Mouse (Mus musculus) MEL (cell line): ENCODE measurements around the gene Plin4. TPM values are rescaled to one million over a fixed set of nuclear protein-coding genes. Genes with fewer than 3 reads are reported as not detected.

Experiments
- DNase-seq: peaks from one replicate; pipeline ENCODE4 v3.0.0; 2011; ENCODE audit warnings: low read depth, low spot score
- H3K27ac ChIP-seq: 2 replicates; pipeline ENCODE4 v1.5.1; 2012; ENCODE audit warnings: low read depth, mild to moderate bottlenecking, control low read depth, low read length, moderate library complexity; ENCODE audit not compliant: control insufficient read depth
- H3K27me3 ChIP-seq, 2 experiments: fragments of 150-350 bp in 1 of 2; sonication (generic) in 1 of 2; 2 replicates each; pipeline ENCODE4 v1.6.1; 2012; ENCODE audit warnings: low read length in 2 of 2, mild to moderate bottlenecking in 2 of 2, improper control_type of control experiment in 1 of 2, moderate library complexity in 1 of 2; ENCODE audit not compliant: insufficient read depth in 2 of 2, control insufficient read depth in 1 of 2
- H3K36me3 ChIP-seq, 2 experiments: 2 replicates each; pipeline ENCODE4 v1.6.1; 2012 to 2014; ENCODE audit warnings: low read length in 2 of 2, improper control_type of control experiment in 1 of 2, inconsistent platforms in 1 of 2, mild to moderate bottlenecking in 1 of 2; ENCODE audit not compliant: insufficient read depth in 2 of 2, control insufficient read depth in 1 of 2
- H3K4me1 ChIP-seq, 2 experiments: fragments of 150-350 bp in 1 of 2; sonication (generic) in 1 of 2; 2 replicates each; pipeline ENCODE4 v1.6.1; 2012; ENCODE audit warnings: low read length in 2 of 2, improper control_type of control experiment in 1 of 2, mild to moderate bottlenecking in 1 of 2; ENCODE audit not compliant: insufficient read depth in 2 of 2, control insufficient read depth in 1 of 2
- H3K4me3 ChIP-seq, 2 experiments: fragments of 150-350 bp in 1 of 2; sonication (generic) in 1 of 2; 2 replicates each; pipeline ENCODE4 v1.5.1; 2012; ENCODE audit warnings: low read depth in 2 of 2, low read length in 2 of 2, mild to moderate bottlenecking in 2 of 2, moderate library complexity in 2 of 2, control low read depth in 1 of 2, improper control_type of control experiment in 1 of 2; ENCODE audit not compliant: control insufficient read depth in 1 of 2, insufficient read depth in 1 of 2
- H3K79me2 ChIP-seq: 2 replicates; pipeline ENCODE4 v1.6.1; 2012; ENCODE audit warnings: mild to moderate bottlenecking, low read length, moderate library complexity; ENCODE audit not compliant: control insufficient read depth, poor library complexity, insufficient read depth
- H3K9ac ChIP-seq: 2 replicates; pipeline ENCODE4 v1.6.1; 2012; ENCODE audit warnings: low read depth, mild to moderate bottlenecking, control low read depth, low read length, moderate library complexity; ENCODE audit not compliant: control insufficient read depth, poor library complexity, severe bottlenecking
- H3K9me3 ChIP-seq: fragments of 150-350 bp; sonication (generic); replicated peaks from 2 replicates; pipeline ENCODE4 v1.6.1; 2012; ENCODE audit warnings: mild to moderate bottlenecking, low read length, improper control_type of control experiment, moderate library complexity; ENCODE audit not compliant: insufficient read depth
- BHLHE40 ChIP-seq: IDR thresholded peaks from 2 replicates; pipeline ENCODE4 v1.6.1; 2012; ENCODE audit warnings: low read depth, mild to moderate bottlenecking, inconsistent platforms, low read length, improper control_type of control experiment, borderline replicate concordance
- CHD2 ChIP-seq: IDR thresholded peaks from 2 replicates; pipeline ENCODE4 v1.6.1; 2011; ENCODE audit warnings: low read length, improper control_type of control experiment
- E2F4 ChIP-seq: IDR thresholded peaks from 2 replicates; pipeline ENCODE4 v1.6.1; 2011; ENCODE audit warnings: low read depth, low read length, improper control_type of control experiment, borderline replicate concordance
- EP300 ChIP-seq, 2 experiments: IDR thresholded peaks; 2 replicates each; pipeline ENCODE4 v1.6.1; 2011; ENCODE audit warnings: improper control_type of control experiment in 2 of 2, low read length in 2 of 2, low read depth in 1 of 2, mild to moderate bottlenecking in 1 of 2
- ETS1 ChIP-seq: IDR thresholded peaks from 2 replicates; pipeline ENCODE4 v1.6.1; 2012; ENCODE audit warnings: low read depth, mild to moderate bottlenecking, inconsistent platforms, low read length, improper control_type of control experiment, moderate library complexity
- HCFC1 ChIP-seq: IDR thresholded peaks from 2 replicates; pipeline ENCODE4 v1.6.1; 2012; ENCODE audit warnings: low read depth, mild to moderate bottlenecking, inconsistent platforms, low read length, improper control_type of control experiment, moderate library complexity
- JUND ChIP-seq: IDR thresholded peaks from 2 replicates; pipeline ENCODE4 v1.6.1; 2011; ENCODE audit warnings: low read depth, mild to moderate bottlenecking, improper control_type of control experiment, low read length
- MYB ChIP-seq: IDR thresholded peaks from 2 replicates; pipeline ENCODE4 v1.6.1; 2011; ENCODE audit warnings: mild to moderate bottlenecking, low read depth, low read length, improper control_type of control experiment
- MYC ChIP-seq: IDR thresholded peaks from 2 replicates; pipeline ENCODE4 v1.6.1; 2011; ENCODE audit warnings: low read depth, mild to moderate bottlenecking, low read length, improper control_type of control experiment, moderate library complexity
- NELFE ChIP-seq: IDR thresholded peaks from 2 replicates; pipeline ENCODE4 v1.6.1; 2011; ENCODE audit warnings: low read depth, low read length, improper control_type of control experiment
- POLR2A ChIP-seq, 2 experiments: IDR thresholded peaks; 2 replicates each; pipeline ENCODE4 v1.6.1; 2011 to 2012; ENCODE audit warnings: low read length in 2 of 2, mild to moderate bottlenecking in 2 of 2, control low read depth in 1 of 2, improper control_type of control experiment in 1 of 2, low read depth in 1 of 2, moderate library complexity in 1 of 2; ENCODE audit not compliant: control insufficient read depth in 1 of 2, insufficient read depth in 1 of 2, poor library complexity in 1 of 2
- POLR2AphosphoS2 ChIP-seq: IDR thresholded peaks from 2 replicates; pipeline ENCODE4 v1.6.1; 2011; ENCODE audit warnings: low read length, improper control_type of control experiment
- POLR2AphosphoS5 ChIP-seq: IDR thresholded peaks from 2 replicates; pipeline ENCODE4 v1.6.1; 2012; ENCODE audit warnings: low read depth, borderline replicate concordance, mild to moderate bottlenecking, inconsistent platforms, low read length, moderate library complexity, mixed read lengths
- RCOR1 ChIP-seq: IDR thresholded peaks from 2 replicates; pipeline ENCODE4 v1.6.1; 2012; ENCODE audit warnings: low read depth, mild to moderate bottlenecking, inconsistent platforms, low read length, improper control_type of control experiment
- SIN3A ChIP-seq: IDR thresholded peaks from 2 replicates; pipeline ENCODE4 v1.6.1; 2012; ENCODE audit warnings: low read length, improper control_type of control experiment, inconsistent platforms
- TBP ChIP-seq: IDR thresholded peaks from 2 replicates; pipeline ENCODE4 v1.8.0; 2011; ENCODE audit warnings: low read depth, low read length, improper control_type of control experiment
- UBTF ChIP-seq: IDR thresholded peaks from 2 replicates; pipeline ENCODE4 v1.6.1; 2012; ENCODE audit warnings: low read depth, mild to moderate bottlenecking, inconsistent platforms, low read length, improper control_type of control experiment, moderate library complexity, borderline replicate concordance; ENCODE audit not compliant: insufficient read depth
- USF1 ChIP-seq: IDR thresholded peaks from 2 replicates; pipeline ENCODE4 v1.6.1; 2014; ENCODE audit warnings: low read depth, mild to moderate bottlenecking, inconsistent platforms, low read length, improper control_type of control experiment, moderate library complexity
- ZC3H11A ChIP-seq: IDR thresholded peaks from 2 replicates; pipeline ENCODE4 v1.6.1; 2012; ENCODE audit warnings: low read depth, mild to moderate bottlenecking, inconsistent platforms, low read length, improper control_type of control experiment
- ZNF384 ChIP-seq: IDR thresholded peaks from 2 replicates; pipeline ENCODE4 v1.6.1; 2012; ENCODE audit warnings: low read depth, mild to moderate bottlenecking, inconsistent platforms, low read length, improper control_type of control experiment
- polyA plus RNA-seq, 2 experiments: library from polyadenylated mRNA; stranded (reverse) in 1 of 2; unstranded in 1 of 2; fragments of >175 nt in 1 of 2; fragments of >200 nt in 1 of 2; gene quantifications; 2 replicates each; pipeline versions ENCODE4 v1.2.1 to v1.2.4; 2012; ENCODE audit warnings: low replicate concordance in 2 of 2, low read depth in 1 of 2; ENCODE audit not compliant: insufficient read length in 2 of 2, insufficient read depth in 1 of 2, missing spikeins in 1 of 2
- total RNA-seq: library from RNA; depleted of rRNA; stranded (reverse); fragments of 300-350 nt; gene quantifications from 2 replicates; pipeline ENCODE4 v1.2.3, GENCODE M21; 2012

The Plin4 gene
- total and polyA plus RNA-seq, 3 experiments, result 0.07 to 0.08 TPM; not detected in 1

- TF ChIP-seq MYB (no peak), RCOR1 (no peak), POLR2AphosphoS5 (no peak), HCFC1 (peak; percentile 55; the same call in 1 of the 2 replicates), E2F4 (no peak), CHD2 (no peak), ZC3H11A (no peak), EP300 (IDR thresholded peaks at IDR 0.05; ENCODE audit: low read depth in 1 of 2, low read length in 2 of 2) (no peak), SIN3A (peak; percentile 53; the same call in 1 of the 2 replicates), POLR2A (IDR thresholded peaks at IDR 0.05; ENCODE audit: control insufficient read depth in 1 of 2, insufficient read depth in 1 of 2, low read depth in 1 of 2, low read length in 2 of 2, poor library complexity in 1 of 2) (peak in 1 of 2 experiments; percentile 41; a peak in 1 of 4 replicates), TBP (0 out of 2 replicates have a peak, but pooled peaks have one; percentile 21), USF1 (no peak), POLR2AphosphoS2 (no peak), ETS1 (no peak), UBTF (no peak), ZNF384 (no peak), NELFE (no peak), MYC (no peak), BHLHE40 (no peak), JUND (no peak)
- Histone ChIP-seq H3K4me1 (peaks cover 0 to 5% of the 10 kb centered on the region in 2 experiments; a peak in 1 of 4 replicates), H3K27me3 (no peaks in the 10 kb centered on the region), H3K27ac (no peak overlapping the region), H3K4me3 (peak overlapping the region; percentile 36 to 64), H3K9me3 (no peaks in the 10 kb centered on the region), H3K79me2 (peaks cover 6% of the 10 kb centered on the region; the same call in 1 of the 2 replicates), H3K36me3 (no peaks in the 10 kb centered on the region), H3K9ac (peak overlapping the region; percentile 66)
- DNase-seq, result peak; percentile 62
Observed at GRCm38 (mm10) chr17:56141702-56142605, 32.4 kb upstream of the Plin4 start.
